Mouse (Mus musculus): ENCODE measurements around the gene Olfr223.
"Not testable (repeated sequence)": the region's sequence is repeated elsewhere in the genome, so short reads cannot be mapped to it uniquely, and the experiment has no call there.

The Olfr223 gene

GRCm38 (mm10) chr11:59596091-59596490 lies 3.0 kb upstream of the Olfr223 start:
- peak; percentile 16 for DNase-seq

DNA sequence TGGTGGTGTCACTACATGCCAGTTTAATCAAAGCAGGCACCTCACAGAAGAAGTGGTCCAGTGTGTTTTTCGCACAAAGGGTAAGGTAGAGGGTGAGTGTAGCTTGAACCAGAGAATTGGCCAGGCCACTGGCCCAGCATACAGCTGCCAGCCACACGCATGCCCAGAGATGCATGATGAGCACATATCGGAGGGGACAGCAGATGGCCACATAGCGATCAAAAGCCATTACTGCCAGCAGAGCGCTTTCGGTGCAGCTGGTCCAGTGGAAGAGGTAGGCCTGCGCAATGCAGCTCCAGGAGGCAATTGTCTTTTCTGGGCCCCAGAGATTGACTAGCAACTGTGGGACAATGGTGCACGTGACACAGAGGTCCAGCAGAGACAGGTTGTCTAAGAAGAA lies 3.6 kb downstream of the Olfr223 start:
- DNase-seq, result no peak

DNA sequence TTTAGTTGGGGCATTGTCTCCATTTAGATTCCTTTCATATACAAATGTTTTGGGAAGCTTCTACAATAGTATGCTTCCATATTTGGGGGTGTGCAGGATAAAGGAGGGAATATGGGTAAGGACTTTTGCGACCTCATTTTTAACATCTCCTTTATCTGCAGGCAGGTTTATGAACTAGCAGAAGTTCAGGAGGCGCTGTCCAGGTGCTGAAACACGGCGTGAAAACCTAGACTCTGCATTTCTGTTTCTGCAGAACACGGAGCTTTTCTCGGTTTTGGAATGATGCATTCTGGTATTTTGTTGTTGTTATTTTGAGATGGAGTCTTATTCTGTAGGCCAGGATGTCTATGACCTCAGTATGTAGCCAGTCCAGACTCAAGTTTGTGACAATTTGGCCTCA lies 8.6 kb downstream of the Olfr223 start:
- DNase-seq, result peak; percentile 68

DNA sequence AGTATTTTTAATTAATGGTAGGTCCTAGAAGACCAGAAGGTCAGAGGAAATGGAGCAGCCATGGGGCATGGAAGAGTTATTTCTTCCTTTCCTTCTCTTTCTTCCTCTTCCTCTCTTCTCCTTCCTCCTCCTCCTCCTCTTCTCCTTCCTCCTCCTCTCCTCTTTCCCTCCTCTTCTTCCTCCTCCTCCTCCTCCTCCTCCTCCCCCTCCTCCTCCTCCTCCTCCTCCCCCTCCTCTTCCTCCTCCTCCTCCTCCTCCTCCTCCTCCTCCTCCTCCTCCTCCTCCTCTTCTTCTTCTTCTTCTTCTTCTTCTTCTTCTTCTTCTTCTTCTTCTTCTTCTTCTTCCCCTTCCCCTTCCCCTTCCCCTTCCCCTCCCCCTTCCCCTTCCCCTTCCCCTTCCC lies 17.0 kb downstream of the Olfr223 start, which contains the start of gene Olfr222:
TSS of gene Olfr222 (minus strand) at position 101 of the 400 bp plus-strand sequence.
- not testable (repeated sequence) for DNase-seq

- no peak for DNase-seq
These were observed 17.4 kb downstream of the Olfr223 start for GRCm38 (mm10) chr11:59575726-59576125.

GRCm38 (mm10) chr11:59569306-59569705 lies 23.8 kb downstream of the Olfr223 start:
- DNase-seq, result peak; percentile 44

- DNase-seq, result no peak
These were observed 30.3 kb downstream of the Olfr223 start for GRCm38 (mm10) chr11:59562837-59563236.

GRCm38 (mm10) chr11:59562336-59562735 lies 30.8 kb downstream of the Olfr223 start:
- no peak for DNase-seq

- DNase-seq, result no peak
These were observed 32.2 kb downstream of the Olfr223 start for GRCm38 (mm10) chr11:59560906-59561305.

DNA sequence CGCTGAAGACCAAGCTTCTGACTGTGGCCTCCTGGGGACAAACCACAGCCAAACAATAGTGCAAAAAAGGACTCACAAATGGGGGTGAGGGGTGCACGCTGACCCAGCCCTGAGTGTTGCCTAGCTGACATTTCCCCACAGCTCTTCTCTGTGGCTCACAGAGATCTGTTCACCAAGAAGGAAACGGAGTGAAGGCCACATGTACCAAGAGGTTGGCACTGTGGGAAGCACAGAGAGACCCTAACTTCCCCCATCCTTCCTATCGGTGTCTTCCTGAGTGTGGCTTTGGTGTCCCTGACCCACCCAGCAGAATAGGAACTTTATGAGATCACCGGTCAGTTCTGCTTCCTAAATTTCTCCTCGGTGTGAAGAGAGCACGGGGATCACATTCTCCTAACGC lies 38.6 kb downstream of the Olfr223 start:
- no peak for DNase-seq

GRCm38 (mm10) chr11:59554127-59554526 lies 39.0 kb downstream of the Olfr223 start:
- DNase-seq, result no peak

DNA sequence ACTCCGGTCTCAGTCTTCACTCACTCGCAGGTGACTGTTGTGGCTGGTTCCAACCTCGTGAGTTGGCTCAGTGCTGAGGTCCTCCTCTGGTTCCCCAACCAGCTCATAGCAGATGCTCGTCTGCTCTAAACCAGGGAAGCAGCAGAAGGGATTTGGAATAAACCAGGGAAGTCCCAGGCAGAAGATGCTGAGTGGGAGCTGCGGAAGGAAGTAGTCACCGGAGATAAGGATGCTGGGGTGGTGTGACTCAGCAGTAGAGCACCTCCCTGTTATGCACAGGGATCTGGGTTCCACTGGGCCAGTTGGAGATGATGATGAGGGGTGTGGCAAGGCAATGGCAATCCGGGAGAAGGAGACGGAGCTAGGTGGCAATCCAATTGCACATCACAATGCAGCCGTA lies 49.1 kb downstream of the Olfr223 start:
- DNase-seq, result no peak

- no peak for DNase-seq
These were observed 49.7 kb downstream of the Olfr223 start for GRCm38 (mm10) chr11:59543376-59543775.

DNA sequence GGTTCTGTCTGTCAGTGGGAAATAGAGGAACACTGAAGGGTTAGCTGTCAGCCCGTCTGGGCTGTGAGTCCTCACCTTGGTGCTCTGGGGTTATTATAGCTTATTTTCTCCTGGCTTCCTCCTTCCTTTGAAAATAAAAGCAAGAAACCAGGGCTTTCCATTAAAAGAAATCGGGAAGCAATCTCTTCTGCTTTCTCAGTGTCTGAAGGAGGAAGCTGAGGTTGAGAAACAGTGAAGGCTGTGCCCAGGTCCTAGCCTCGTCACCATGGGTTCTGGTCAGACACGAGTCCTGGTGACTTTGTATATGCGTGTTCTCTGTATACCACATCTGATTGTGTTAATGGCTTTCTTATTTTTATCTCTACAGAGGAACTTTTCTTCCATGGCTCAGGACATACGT lies 50.6 kb downstream of the Olfr223 start:
- DNase-seq, result no peak

DNA sequence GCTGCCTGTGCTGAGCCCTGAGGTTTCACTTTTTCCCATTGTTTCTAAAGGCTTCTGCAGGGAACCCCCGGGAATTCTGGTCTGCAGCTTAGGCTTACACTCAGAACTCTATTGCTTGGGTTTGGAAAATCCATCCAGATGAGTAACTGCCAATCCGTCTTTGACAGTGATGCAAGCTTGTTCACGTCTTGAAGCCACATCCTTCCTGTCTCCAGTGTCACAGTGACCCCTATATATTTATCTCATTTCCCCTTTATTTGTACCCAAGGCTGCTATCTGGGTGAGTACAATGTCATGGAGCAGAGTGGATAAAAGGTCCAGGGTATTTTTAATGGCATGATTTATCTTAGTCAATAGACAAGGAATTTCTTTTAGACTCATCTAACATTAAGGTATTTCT lies 51.8 kb downstream of the Olfr223 start, which contains the start of gene Nlrp3:
TSS of gene Nlrp3 (plus strand) at position 245 of the 400 bp plus-strand sequence.
- DNase-seq, result no peak

- no peak for DNase-seq
These were observed 53.0 kb downstream of the Olfr223 start for GRCm38 (mm10) chr11:59540123-59540522.

All from embryo, embryonic 11 days (tissue).